Mouse (Mus musculus): ENCODE results near the gene Upk2. TPM values are rescaled to one million over a fixed set of nuclear protein-coding genes. Genes with fewer than 3 reads are reported as not detected.
A peak's percentile ranks its signal among the peaks of the same experiment; 100 is the strongest.
"Not testable (repeated sequence)": the region's sequence is repeated elsewhere in the genome, so short reads cannot be mapped to it uniquely, and the experiment has no call there.

Upk2 gene
- polyA plus RNA-seq, 1 experiment from 2014 or later = not detected

GRCm38 (mm10) chr9:44417892-44418363, 36.8 kb downstream of the Upk2 start:
- peak overlapping the region; percentile 86 for H3K4me2 ChIP-seq
- no peaks in the 10 kb centered on the region for H3K27me3 ChIP-seq
- under 1% methylated on average over 38 of the region's 38 CpGs for WGBS (ENCODE audit: insufficient replicate concordance)
- peak; percentile 95 for ATAC-seq (ENCODE audit: insufficient read depth)
- no peaks in the 10 kb centered on the region for H3K9me3 ChIP-seq (replicated peaks)
- H3K4me3 ChIP-seq (replicated peaks) = peak overlapping the region; percentile 89
- H3K4me1 ChIP-seq (replicated peaks) = peaks cover 24% of the 10 kb centered on the region
- peak overlapping the region; percentile 81 for H3K27ac ChIP-seq (replicated peaks)
- H3K36me3 ChIP-seq (replicated peaks) = peaks cover 30% of the 10 kb centered on the region
- H3K9ac ChIP-seq = peak overlapping the region; percentile 85

GRCm38 (mm10) chr9:44417156-44417891, 37.5 kb downstream of the Upk2 start:
- 5% methylated on average over 26 of the region's 26 CpGs for WGBS (ENCODE audit: insufficient replicate concordance)
- Histone ChIP-seq H3K4me3 (replicated peaks) (peak overlapping the region; percentile 89), H3K27ac (replicated peaks) (peak overlapping the region; percentile 81), H3K4me1 (replicated peaks) (peaks cover 29% of the 10 kb centered on the region), H3K27me3 (no peaks in the 10 kb centered on the region), H3K9me3 (replicated peaks) (no peaks in the 10 kb centered on the region), H3K4me2 (peak overlapping the region; percentile 86), H3K9ac (peak overlapping the region; percentile 85), H3K36me3 (replicated peaks) (peaks cover 36% of the 10 kb centered on the region)
- peak; percentile 70 for ATAC-seq (ENCODE audit: insufficient read depth)

DNA sequence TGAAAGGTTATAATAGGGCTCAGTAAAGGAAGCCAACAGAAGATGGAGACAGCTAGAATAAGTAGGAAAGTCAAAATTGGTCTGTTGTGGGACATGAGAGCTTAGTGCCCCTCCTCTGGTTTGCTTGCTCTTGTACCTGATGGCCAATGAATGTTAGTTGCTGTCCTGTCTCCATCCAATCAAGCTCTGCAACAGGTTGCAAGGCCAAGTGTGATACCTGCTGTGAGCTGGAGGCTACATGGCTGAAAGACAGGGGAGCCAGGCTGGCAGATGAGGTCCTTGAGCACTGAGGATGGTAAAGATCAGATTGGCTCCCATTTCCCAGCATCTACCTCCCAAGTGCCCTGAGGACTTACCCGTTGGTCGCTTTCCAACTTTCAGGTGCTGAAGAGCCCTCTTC, 42.0 kb downstream of the Upk2 start:
- H3K27me3 ChIP-seq = no peaks in the 10 kb centered on the region
- no peaks in the 10 kb centered on the region for H3K9me3 ChIP-seq (replicated peaks)
- H3K4me1 ChIP-seq (replicated peaks) = peaks cover 57% of the 10 kb centered on the region
- peaks cover 73% of the 10 kb centered on the region for H3K36me3 ChIP-seq (replicated peaks)
- ATAC-seq (ENCODE audit: insufficient read depth) = no peak
- H3K4me2 ChIP-seq = no peak overlapping the region
- peak overlapping the region; percentile 21; the same call in 1 of the 2 replicates for H3K27ac ChIP-seq (replicated peaks)
- no peak overlapping the region for H3K4me3 ChIP-seq (replicated peaks)
- H3K9ac ChIP-seq = no peak overlapping the region
- WGBS (ENCODE audit: insufficient replicate concordance) = 73% methylated on average over 2 of the region's 2 CpGs

DNA sequence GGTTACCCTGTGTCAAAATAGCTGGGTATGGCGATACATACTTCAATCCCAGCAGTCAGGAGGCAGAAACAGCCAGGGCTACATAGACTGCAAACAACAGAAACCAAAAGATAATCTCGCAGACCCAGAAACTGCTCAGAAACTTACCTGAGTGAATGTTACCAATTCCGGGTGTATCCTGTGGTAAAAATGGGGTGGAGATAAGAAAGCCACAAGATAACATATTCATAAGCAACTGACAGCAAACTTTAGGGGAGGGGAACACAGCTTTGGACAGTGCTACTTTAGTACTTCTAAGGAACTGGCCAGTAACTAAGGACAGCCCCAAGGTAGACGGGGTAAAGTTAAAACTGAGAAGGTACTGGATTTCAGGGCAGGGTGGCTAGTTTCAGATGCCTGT, 42.5 kb downstream of the Upk2 start:
- 18% methylated on average over 4 of the region's 4 CpGs for WGBS (ENCODE audit: insufficient replicate concordance)
- H3K36me3 ChIP-seq (replicated peaks) = peaks cover 73% of the 10 kb centered on the region
- H3K4me3 ChIP-seq (replicated peaks) = no peak overlapping the region
- H3K4me2 ChIP-seq = no peak overlapping the region
- no peak for ATAC-seq (ENCODE audit: insufficient read depth)
- peaks cover 55% of the 10 kb centered on the region for H3K4me1 ChIP-seq (replicated peaks)
- H3K27ac ChIP-seq (replicated peaks) = peak overlapping the region; percentile 21; the same call in 1 of the 2 replicates
- H3K9me3 ChIP-seq (replicated peaks) = no peaks in the 10 kb centered on the region
- no peaks in the 10 kb centered on the region for H3K27me3 ChIP-seq
- H3K9ac ChIP-seq = no peak overlapping the region

- no peak overlapping the region for H3K4me2 ChIP-seq
- H3K4me1 ChIP-seq (replicated peaks) = peaks cover 51% of the 10 kb centered on the region
- no peak overlapping the region for H3K9ac ChIP-seq
- H3K4me3 ChIP-seq (replicated peaks) = no peak overlapping the region
- WGBS (ENCODE audit: insufficient replicate concordance) = 66% methylated on average over 1 of the region's 1 CpGs
- no peak for ATAC-seq (ENCODE audit: insufficient read depth)
- H3K36me3 ChIP-seq (replicated peaks) = peaks cover 73% of the 10 kb centered on the region
- no peaks in the 10 kb centered on the region for H3K9me3 ChIP-seq (replicated peaks)
- H3K27ac ChIP-seq (replicated peaks) = peak overlapping the region; percentile 21; the same call in 1 of the 2 replicates
- H3K27me3 ChIP-seq = no peaks in the 10 kb centered on the region
Measured at GRCm38 (mm10) chr9:44411601-44412130, 43.1 kb downstream of the Upk2 start.

DNA sequence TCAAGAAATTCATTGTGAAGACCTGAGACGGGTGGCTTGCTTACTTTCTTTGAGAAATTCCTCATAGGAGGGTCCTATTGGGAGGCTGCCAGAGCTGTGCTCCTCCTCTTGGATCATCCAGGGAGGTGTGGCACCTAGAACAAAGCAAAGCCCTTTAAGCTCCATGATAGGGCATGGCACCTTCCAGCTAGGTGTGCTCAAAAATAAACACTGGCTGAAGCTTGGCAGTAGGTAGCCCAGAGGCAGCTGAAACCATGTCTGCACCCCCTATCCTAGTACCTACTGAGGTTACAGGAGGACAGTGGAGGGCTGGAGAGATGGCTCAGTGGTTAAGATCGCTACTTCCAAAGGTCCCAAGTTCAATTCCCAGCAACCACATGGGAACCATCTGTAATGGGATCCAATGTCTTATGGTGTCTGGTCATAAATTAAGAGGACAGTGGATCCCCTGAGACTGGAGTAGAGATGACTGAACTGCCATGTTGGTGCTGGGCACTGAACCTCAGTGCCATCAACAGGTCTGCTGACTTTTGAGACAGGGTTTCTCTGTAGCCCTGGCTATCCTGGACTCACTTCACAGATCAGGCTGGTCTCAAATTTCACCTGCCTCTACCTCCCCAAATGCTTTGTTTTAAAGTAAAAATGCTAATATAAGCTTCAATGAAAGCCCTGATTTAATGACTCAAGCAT, 44.0 kb downstream of the Upk2 start:
- no peaks in the 10 kb centered on the region for H3K27me3 ChIP-seq
- peaks cover 68% of the 10 kb centered on the region for H3K36me3 ChIP-seq (replicated peaks)
- peaks cover 53% of the 10 kb centered on the region for H3K4me1 ChIP-seq (replicated peaks)
- no peak for ATAC-seq (ENCODE audit: insufficient read depth)
- H3K9ac ChIP-seq = no peak overlapping the region; the same call in 1 of the 2 replicates
- H3K9me3 ChIP-seq (replicated peaks) = no peaks in the 10 kb centered on the region
- no peak overlapping the region for H3K4me3 ChIP-seq (replicated peaks)
- H3K27ac ChIP-seq (replicated peaks) = no peak overlapping the region
- WGBS (ENCODE audit: insufficient replicate concordance) = 79% methylated on average over 2 of the region's 2 CpGs
- no peak overlapping the region for H3K4me2 ChIP-seq

GRCm38 (mm10) chr9:44408693-44409092, 46.1 kb downstream of the Upk2 start:
- Histone ChIP-seq H3K9ac (peak overlapping the region; percentile 81), H3K4me3 (replicated peaks) (peak overlapping the region; percentile 73), H3K36me3 (replicated peaks) (peaks cover 65% of the 10 kb centered on the region), H3K4me1 (replicated peaks) (peaks cover 57% of the 10 kb centered on the region), H3K4me2 (peak overlapping the region; percentile 77)
- not testable (repeated sequence) for H3K9me3 ChIP-seq (replicated peaks); H3K27ac ChIP-seq (replicated peaks); H3K27me3 ChIP-seq; ATAC-seq (ENCODE audit: insufficient read depth)
- 47% methylated on average over 9 of the region's 9 CpGs for WGBS (ENCODE audit: insufficient replicate concordance)

- Histone ChIP-seq H3K27ac (replicated peaks) (peak overlapping the region; percentile 87), H3K4me2 (peak overlapping the region; percentile 77), H3K9ac (peak overlapping the region; percentile 81), H3K36me3 (replicated peaks) (peaks cover 65% of the 10 kb centered on the region), H3K27me3 (no peaks in the 10 kb centered on the region), H3K9me3 (replicated peaks) (no peaks in the 10 kb centered on the region), H3K4me1 (replicated peaks) (peaks cover 55% of the 10 kb centered on the region), H3K4me3 (replicated peaks) (peak overlapping the region; percentile 73)
- no peak for ATAC-seq (ENCODE audit: insufficient read depth)
- WGBS (ENCODE audit: insufficient replicate concordance) = 0% methylated on average over 24 of the region's 24 CpGs
Measured at GRCm38 (mm10) chr9:44407752-44408097, 47.1 kb downstream of the Upk2 start.

- Histone ChIP-seq H3K9me3 (replicated peaks) (no peaks in the 10 kb centered on the region), H3K9ac (peak within 1 kb of the TSS; percentile 81), H3K36me3 (replicated peaks) (peaks cover 65% of the 10 kb centered on the region), H3K4me3 (replicated peaks) (peak within 1 kb of the TSS; percentile 73), H3K27ac (replicated peaks) (peak within 1 kb of the TSS; percentile 87), H3K27me3 (no peaks in the 10 kb centered on the region), H3K4me2 (peak within 1 kb of the TSS; percentile 77), H3K4me1 (replicated peaks) (peaks cover 49% of the 10 kb centered on the region)
- peak; percentile 93 for ATAC-seq (ENCODE audit: insufficient read depth)
- under 1% methylated on average over 51 of the region's 51 CpGs for WGBS (ENCODE audit: insufficient replicate concordance)
Measured at GRCm38 (mm10) chr9:44406906-44407751, 47.6 kb downstream of the Upk2 start, which contains the start of the genes Rps25 and Trappc4. Gene Rps25, plus strand, starts transcription at chr9:44407139. Gene Trappc4, minus strand, starts transcription at chr9:44407600.

DNA sequence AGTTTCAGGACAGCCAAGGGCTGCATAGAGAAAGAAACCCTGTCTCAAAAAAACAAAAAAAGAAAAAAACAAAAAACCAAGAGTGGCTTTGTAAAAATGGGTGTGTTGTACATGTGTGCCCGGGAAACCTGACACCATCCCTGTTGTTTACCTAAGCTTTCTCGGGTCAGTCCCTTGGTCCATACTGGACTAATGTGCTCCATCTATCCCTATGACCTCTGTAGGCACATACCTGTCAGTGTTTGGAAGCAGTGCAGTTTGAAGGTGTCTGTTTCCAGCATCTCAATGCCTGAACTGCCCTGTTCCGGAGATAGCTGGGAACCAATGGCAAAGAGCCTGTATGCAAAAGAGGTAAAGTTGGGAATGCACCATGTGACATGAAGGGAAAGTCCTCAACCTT, 49.8 kb downstream of the Upk2 start:
- no peak for ATAC-seq (ENCODE audit: insufficient read depth)
- Histone ChIP-seq H3K4me2 (no peak overlapping the region), H3K36me3 (replicated peaks) (peaks cover 65% of the 10 kb centered on the region), H3K4me1 (replicated peaks) (peaks cover 48% of the 10 kb centered on the region), H3K9me3 (replicated peaks) (no peaks in the 10 kb centered on the region), H3K4me3 (replicated peaks) (no peak overlapping the region), H3K27me3 (no peaks in the 10 kb centered on the region), H3K27ac (replicated peaks) (no peak overlapping the region), H3K9ac (no peak overlapping the region)
- WGBS (ENCODE audit: insufficient replicate concordance) = 76% methylated on average over 3 of the region's 3 CpGs

Data from liver, embryonic 15.5 days (tissue).